Mouse (Mus musculus) heart, embryonic 10.5 days (tissue): ENCODE results near the gene Ube2ql1. TPM values are rescaled to one million over a fixed set of nuclear protein-coding genes. Genes with fewer than 3 reads are reported as not detected.

Source experiments
- polyA plus RNA-seq: library from polyadenylated mRNA; unstranded; fragments of >200 nt; fragmentation: Nextera tagmentation; extraction: Ambion mirVana; gene quantifications from 2 replicates; pipeline ENCODE4 v1.2.1, GENCODE M21; 2016

Ube2ql1 gene
- polyA plus RNA-seq, 1 experiment from 2014 or later, result 0.98 TPM

Other genes starting within 250 kb of the Ube2ql1 start
- 106 and 140 TPM in 2 replicates for gene Nsun2, start 206.1 kb downstream of the Ube2ql1 start, polyA plus RNA-seq
- gene Tent4a, start 205.3 kb downstream of the Ube2ql1 start, polyA plus RNA-seq, result 3.2 and 4.6 TPM in 2 replicates
- 8.5 and 12.0 TPM in 2 replicates for gene Srd5a1, start 128.4 kb downstream of the Ube2ql1 start, polyA plus RNA-seq
- 122 and 154 TPM in 2 replicates for gene Med10, start 62.5 kb upstream of the Ube2ql1 start, polyA plus RNA-seq